Mouse (Mus musculus): Measurements from ENCODE around the gene Cilp. TPM values are rescaled to one million over a fixed set of nuclear protein-coding genes. Genes with fewer than 3 reads are reported as not detected.
A peak's percentile ranks its signal among the peaks of the same experiment; 100 is the strongest.
"Not testable (repeated sequence)": the region's sequence is repeated elsewhere in the genome, so short reads cannot be mapped to it uniquely, and the experiment has no call there.

The Cilp gene
- 0.14 TPM in 1 of 2 replicates, not detected in the other for polyA plus RNA-seq (2016; fragmentation: Nextera tagmentation; extraction: Ambion mirVana)

DNA sequence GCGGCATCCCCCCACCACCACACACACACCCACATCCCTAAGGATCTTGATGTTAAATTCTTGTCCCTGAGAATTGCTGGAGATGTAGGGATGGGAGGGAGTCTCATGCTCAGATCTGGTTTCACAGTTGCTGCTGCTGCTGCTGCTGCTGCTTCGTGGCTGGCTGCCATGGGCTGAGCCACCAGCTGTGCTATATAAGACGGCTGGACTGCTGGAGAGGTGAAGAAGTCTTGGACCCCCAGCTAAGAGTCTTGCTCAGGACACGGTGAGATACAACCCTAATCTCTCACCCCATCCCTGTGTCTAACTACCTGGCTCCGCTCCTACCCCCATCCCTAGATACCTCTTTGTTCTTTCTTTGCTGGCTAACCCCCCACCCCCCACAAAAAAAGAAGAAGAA lies at the start of gene Cilp:
Gene Cilp (plus strand): TSS at position 222 of the 400 bp plus-strand sequence.
- peaks cover 34% of the 10 kb centered on the region for H3K27me3 ChIP-seq (ENCODE audit: poor library complexity, severe bottlenecking)
- no peaks in the 10 kb centered on the region for H3K36me3 ChIP-seq (replicated peaks)
- no peaks in the 10 kb centered on the region for H3K9me3 ChIP-seq
- no peak within 1 kb of the TSS for H3K4me3 ChIP-seq
- WGBS = 55% methylated on average over 5 of the region's 5 CpGs
- H3K27ac ChIP-seq = peak within 1 kb of the TSS; percentile 73
- H3K4me1 ChIP-seq = peaks cover 49% of the 10 kb centered on the region
- DNase-seq (ENCODE audit: extremely low spot score, low spot score) = no peak

DNA sequence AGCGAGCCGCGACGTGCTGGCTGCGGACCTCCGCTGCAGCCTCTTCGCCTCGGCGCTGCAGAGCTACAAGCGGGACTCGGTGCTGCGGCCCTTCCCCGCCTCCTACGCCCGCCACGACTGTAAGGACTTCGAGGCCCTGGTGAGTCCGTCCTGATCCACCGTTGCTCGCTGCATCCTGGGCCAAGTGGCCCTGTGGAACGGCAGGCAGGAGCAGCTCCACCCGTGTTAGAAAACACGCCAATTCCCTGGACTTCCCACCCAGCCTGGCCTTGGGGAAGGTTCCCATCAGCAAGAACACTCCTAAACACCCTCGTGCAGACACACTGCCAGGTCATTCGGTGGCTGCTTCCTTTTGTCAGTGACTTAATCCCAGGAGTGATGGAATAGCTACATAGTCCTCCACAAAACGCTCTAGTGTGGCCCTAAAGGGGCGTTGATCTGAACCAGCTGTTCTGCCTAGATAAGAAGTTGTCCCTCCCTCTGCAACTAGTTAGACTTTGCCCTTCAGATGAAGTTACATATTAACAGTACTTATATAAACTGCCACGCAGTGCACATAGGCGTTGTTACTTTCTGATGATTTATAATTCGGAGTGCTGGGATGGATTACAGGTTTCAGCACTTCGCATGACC lies 49.4 kb upstream of the Cilp start:
- no peak for DNase-seq (ENCODE audit: extremely low spot score, low spot score)
- Histone ChIP-seq H3K4me1 (peaks cover 49% of the 10 kb centered on the region), H3K27ac (peak overlapping the region; percentile 91), H3K27me3 (ENCODE audit: poor library complexity, severe bottlenecking) (no peaks in the 10 kb centered on the region), H3K4me3 (peak overlapping the region; percentile 72), H3K36me3 (replicated peaks) (no peaks in the 10 kb centered on the region), H3K9me3 (no peaks in the 10 kb centered on the region)
- WGBS = 11% methylated on average over 31 of the region's 31 CpGs

GRCm38 (mm10) chr9:65216972-65217371 lies 48.0 kb upstream of the Cilp start:
- no peak for DNase-seq (ENCODE audit: extremely low spot score, low spot score)
- 68% methylated on average over 8 of the region's 8 CpGs for WGBS
- 0 out of 2 replicates have a peak overlapping the region, but pooled peaks have one; percentile 16 for H3K27ac ChIP-seq
- no peaks in the 10 kb centered on the region for H3K27me3 ChIP-seq (ENCODE audit: poor library complexity, severe bottlenecking)
- no peaks in the 10 kb centered on the region for H3K36me3 ChIP-seq (replicated peaks)
- no peaks in the 10 kb centered on the region for H3K9me3 ChIP-seq
- peaks cover 46% of the 10 kb centered on the region for H3K4me1 ChIP-seq
- no peak overlapping the region for H3K4me3 ChIP-seq

GRCm38 (mm10) chr9:65217661-65218060 lies 47.3 kb upstream of the Cilp start:
- 75% methylated on average over 6 of the region's 6 CpGs for whole genome bisulfite sequencing

DNA sequence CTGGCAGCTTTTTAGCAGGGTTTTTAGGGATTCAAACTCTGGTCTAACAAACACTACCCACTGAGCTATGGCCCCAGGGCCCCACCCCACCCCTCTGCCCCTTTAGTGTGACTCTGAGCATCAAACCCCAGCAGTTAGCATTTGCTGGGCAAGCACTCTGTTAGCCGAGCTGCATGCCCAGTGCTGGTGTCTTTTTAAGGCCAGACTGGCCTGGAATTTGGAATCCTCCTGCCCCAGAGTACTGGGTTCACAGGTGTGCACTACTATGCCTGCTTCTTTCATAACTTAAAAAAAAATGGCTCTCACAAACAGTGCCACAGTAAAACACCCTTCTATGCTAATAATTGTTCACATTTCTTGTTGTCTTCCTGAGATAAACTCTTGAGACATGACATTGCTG lies 46.1 kb upstream of the Cilp start:
- Histone ChIP-seq H3K27ac (no peak overlapping the region), H3K27me3 (ENCODE audit: poor library complexity, severe bottlenecking) (no peaks in the 10 kb centered on the region), H3K9me3 (no peaks in the 10 kb centered on the region), H3K4me3 (no peak overlapping the region), H3K36me3 (replicated peaks) (no peaks in the 10 kb centered on the region), H3K4me1 (peaks cover 46% of the 10 kb centered on the region)
- DNase-seq (ENCODE audit: extremely low spot score, low spot score) = no peak
- WGBS = 68% methylated on average over 1 of the region's 1 CpGs

More at GRCm38 (mm10) chr9:65217661-65218060, 47.3 kb upstream of the Cilp start:
- no peaks in the 10 kb centered on the region for H3K36me3 ChIP-seq (replicated peaks)
- H3K4me1 ChIP-seq = peaks cover 46% of the 10 kb centered on the region
- H3K27me3 ChIP-seq (ENCODE audit: poor library complexity, severe bottlenecking) = no peaks in the 10 kb centered on the region
- no peak for DNase-seq (ENCODE audit: extremely low spot score, low spot score)
- H3K4me3 ChIP-seq = no peak overlapping the region
- peak overlapping the region; percentile 3; the same call in 1 of the 2 replicates for H3K27ac ChIP-seq
- H3K9me3 ChIP-seq = no peaks in the 10 kb centered on the region

GRCm38 (mm10) chr9:65220398-65220797 lies 44.6 kb upstream of the Cilp start:
- H3K27me3 ChIP-seq (ENCODE audit: poor library complexity, severe bottlenecking); H3K27ac ChIP-seq; DNase-seq (ENCODE audit: extremely low spot score, low spot score); H3K4me3 ChIP-seq; H3K36me3 ChIP-seq (replicated peaks); H3K9me3 ChIP-seq: not testable (repeated sequence)
- peaks cover 33% of the 10 kb centered on the region for H3K4me1 ChIP-seq
- 47% methylated on average over 3 of the region's 3 CpGs for WGBS

GRCm38 (mm10) chr9:65223927-65224326 lies 41.1 kb upstream of the Cilp start:
- 87% methylated on average over 6 of the region's 6 CpGs for WGBS
- H3K4me3 ChIP-seq = no peak overlapping the region
- no peaks in the 10 kb centered on the region for H3K9me3 ChIP-seq
- H3K27ac ChIP-seq = no peak overlapping the region
- H3K36me3 ChIP-seq (replicated peaks) = no peaks in the 10 kb centered on the region
- H3K27me3 ChIP-seq (ENCODE audit: poor library complexity, severe bottlenecking) = no peaks in the 10 kb centered on the region
- H3K4me1 ChIP-seq = 0 out of 2 replicates have a peak, but pooled peaks cover 4% of the 10 kb centered on the region
- no peak for DNase-seq (ENCODE audit: extremely low spot score, low spot score)

- Histone ChIP-seq H3K4me1 (0 out of 2 replicates have a peak, but pooled peaks cover under 1% of the 10 kb centered on the region), H3K36me3 (replicated peaks) (peaks cover 11% of the 10 kb centered on the region), H3K27me3 (ENCODE audit: poor library complexity, severe bottlenecking) (no peaks in the 10 kb centered on the region), H3K9me3 (no peaks in the 10 kb centered on the region), H3K27ac (no peak overlapping the region), H3K4me3 (no peak overlapping the region)
- WGBS = 29% methylated on average over 4 of the region's 4 CpGs
- DNase-seq (ENCODE audit: extremely low spot score, low spot score) = peak; percentile 27
These were observed 39.2 kb upstream of the Cilp start for GRCm38 (mm10) chr9:65225795-65226194.

- Histone ChIP-seq H3K4me3 (no peak overlapping the region), H3K36me3 (replicated peaks) (peaks cover 19% of the 10 kb centered on the region), H3K27me3 (ENCODE audit: poor library complexity, severe bottlenecking) (no peaks in the 10 kb centered on the region), H3K4me1 (0 out of 2 replicates have a peak, but pooled peaks cover 3% of the 10 kb centered on the region), H3K9me3 (no peaks in the 10 kb centered on the region), H3K27ac (no peak overlapping the region)
- 75% methylated on average over 6 of the region's 6 CpGs for WGBS
- DNase-seq (ENCODE audit: extremely low spot score, low spot score) = no peak
These were observed 34.7 kb upstream of the Cilp start for GRCm38 (mm10) chr9:65230250-65230649.

DNA sequence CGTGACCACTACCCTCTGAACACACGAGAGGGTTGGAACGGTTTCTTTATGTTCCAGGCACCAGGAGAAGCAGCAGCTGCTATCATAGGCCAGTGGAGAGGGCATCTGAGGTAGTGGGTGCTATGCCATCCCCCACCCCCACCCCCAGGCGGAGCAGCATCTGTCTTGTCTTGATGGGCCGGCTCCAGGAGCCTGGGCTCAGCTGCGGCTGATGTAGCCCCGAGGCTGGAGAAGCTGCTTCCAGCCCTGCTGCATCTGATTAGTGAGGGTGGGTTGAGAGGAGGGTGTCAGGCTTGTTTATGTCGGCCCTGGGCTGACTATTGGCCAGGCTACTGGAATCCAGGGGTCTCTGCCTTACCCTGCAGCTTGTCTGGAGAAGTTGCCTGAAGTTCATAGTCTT lies 33.7 kb upstream of the Cilp start:
- H3K4me1 ChIP-seq = 0 out of 2 replicates have a peak, but pooled peaks cover 3% of the 10 kb centered on the region
- H3K27ac ChIP-seq = peak overlapping the region; percentile 13; the same call in 1 of the 2 replicates
- H3K9me3 ChIP-seq = no peaks in the 10 kb centered on the region
- H3K36me3 ChIP-seq (replicated peaks) = peaks cover 23% of the 10 kb centered on the region
- 68% methylated on average over 8 of the region's 8 CpGs for WGBS
- H3K4me3 ChIP-seq = no peak overlapping the region
- no peak for DNase-seq (ENCODE audit: extremely low spot score, low spot score)
- H3K27me3 ChIP-seq (ENCODE audit: poor library complexity, severe bottlenecking) = no peaks in the 10 kb centered on the region

DNA sequence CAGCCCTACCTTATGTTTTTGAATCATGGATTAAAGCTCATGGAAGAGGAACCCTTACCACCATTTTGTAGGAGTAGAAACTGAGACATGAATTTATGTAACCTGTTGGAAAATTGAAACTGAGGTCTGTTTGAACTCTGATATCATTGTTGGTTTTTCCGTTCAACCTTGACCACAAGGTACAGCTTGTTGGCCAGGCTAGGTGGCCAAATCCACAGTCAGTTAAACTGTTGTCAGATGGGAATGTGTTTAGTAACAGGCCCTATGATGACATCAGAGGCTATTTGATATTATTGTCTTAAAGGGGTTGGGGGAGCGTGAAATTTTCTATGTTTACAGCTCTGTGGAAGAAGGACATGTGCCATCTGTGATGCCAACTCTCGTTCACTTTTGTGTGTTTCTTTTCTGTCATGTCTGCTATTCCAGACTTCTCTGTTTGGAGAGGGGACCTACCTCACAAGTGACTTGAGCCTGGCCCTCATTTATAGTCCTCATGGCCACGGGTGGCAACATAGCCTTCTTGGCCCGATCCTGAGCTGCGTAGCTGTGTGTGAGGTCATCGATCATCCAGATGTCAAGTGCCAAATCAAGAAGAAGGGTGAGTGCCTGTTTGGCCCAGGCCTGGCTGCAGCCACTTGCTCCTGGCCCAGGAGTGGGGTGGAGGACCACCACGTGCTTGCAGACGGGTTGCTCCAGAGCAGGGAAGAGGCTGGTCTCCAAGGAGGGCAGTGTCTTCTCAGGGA lies 31.6 kb upstream of the Cilp start:
- no peak for DNase-seq (ENCODE audit: extremely low spot score, low spot score)
- WGBS = 93% methylated on average over 9 of the region's 9 CpGs
- no peaks in the 10 kb centered on the region for H3K27me3 ChIP-seq (ENCODE audit: poor library complexity, severe bottlenecking)
- peaks cover 28% of the 10 kb centered on the region for H3K36me3 ChIP-seq (replicated peaks)
- H3K9me3 ChIP-seq = no peaks in the 10 kb centered on the region
- H3K4me1 ChIP-seq = 0 out of 2 replicates have a peak, but pooled peaks cover 3% of the 10 kb centered on the region
- no peak overlapping the region for H3K4me3 ChIP-seq
- no peak overlapping the region for H3K27ac ChIP-seq

DNA sequence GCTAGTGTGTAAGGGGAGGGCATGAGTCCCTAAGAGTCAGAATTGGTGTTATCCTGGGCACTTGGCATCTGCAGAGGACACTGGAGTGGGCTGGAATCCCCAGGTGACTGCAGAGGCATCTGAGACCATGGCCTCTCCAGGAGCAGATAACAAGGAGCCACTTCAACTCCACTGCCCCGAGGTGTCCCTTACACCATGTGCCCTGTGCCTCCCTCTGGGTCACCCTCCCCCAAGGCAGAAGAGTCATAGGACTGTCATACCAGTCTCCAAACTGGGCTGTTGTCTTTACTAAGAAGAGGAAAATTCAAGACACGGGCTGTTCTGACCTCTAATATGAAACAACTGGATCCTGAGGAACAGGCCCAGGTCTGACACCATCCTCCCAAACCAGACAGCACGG lies 30.2 kb upstream of the Cilp start:
- 88% methylated on average over 3 of the region's 3 CpGs for WGBS
- Histone ChIP-seq H3K36me3 (replicated peaks) (peaks cover 31% of the 10 kb centered on the region), H3K4me3 (no peak overlapping the region), H3K27me3 (ENCODE audit: poor library complexity, severe bottlenecking) (no peaks in the 10 kb centered on the region), H3K27ac (no peak overlapping the region), H3K4me1 (0 out of 2 replicates have a peak, but pooled peaks cover 3% of the 10 kb centered on the region), H3K9me3 (no peaks in the 10 kb centered on the region)
- no peak for DNase-seq (ENCODE audit: extremely low spot score, low spot score)

GRCm38 (mm10) chr9:65235601-65236000 lies 29.4 kb upstream of the Cilp start:
- no peak for DNase-seq (ENCODE audit: extremely low spot score, low spot score)
- Histone ChIP-seq H3K27ac (no peak overlapping the region), H3K4me3 (no peak overlapping the region), H3K27me3 (ENCODE audit: poor library complexity, severe bottlenecking) (no peaks in the 10 kb centered on the region), H3K9me3 (no peaks in the 10 kb centered on the region), H3K36me3 (replicated peaks) (peaks cover 22% of the 10 kb centered on the region), H3K4me1 (peaks cover 4% of the 10 kb centered on the region; the same call in 1 of the 2 replicates)
- WGBS = 66% methylated on average over 1 of the region's 1 CpGs

Measured in forebrain, embryonic 10.5 days (tissue).